Mouse (Mus musculus): ENCODE data around the gene Adap1.

Adap1 gene

DNA sequence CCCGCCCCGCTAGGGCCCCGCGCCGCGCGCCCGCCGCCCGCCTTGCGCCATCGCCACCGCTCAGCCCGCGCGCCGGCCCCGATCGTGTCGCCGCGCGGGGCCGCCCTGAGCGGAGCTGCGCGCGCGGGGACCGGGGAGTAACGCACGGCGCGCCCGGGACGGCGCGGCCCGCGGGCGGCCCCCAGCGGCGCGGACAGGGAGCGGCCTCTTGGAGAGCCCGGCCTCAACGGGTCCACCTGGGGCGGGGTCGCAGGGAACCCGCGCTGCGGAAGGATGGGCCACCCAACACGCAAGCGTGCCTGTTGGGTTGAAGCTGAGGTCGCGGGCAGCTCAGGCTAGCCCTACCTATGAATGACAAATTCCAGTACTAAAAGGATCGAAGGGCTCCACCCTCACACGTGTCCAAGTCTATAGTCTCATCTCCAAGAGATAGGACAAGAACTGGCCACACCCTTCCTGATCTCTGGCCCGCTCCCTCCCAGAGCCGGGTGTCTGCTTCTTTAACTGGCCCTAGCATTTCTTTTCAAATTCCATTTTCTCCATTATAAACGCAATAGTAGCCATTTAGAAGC lies at the start of gene Adap1:
Gene Adap1 (minus strand): TSS at position 228 of the 572 bp plus-strand sequence.
- in situ Hi-C loops (cut with MboI; ENCODE audit: low sequenced_read_pairs) = no loop called here

DNA sequence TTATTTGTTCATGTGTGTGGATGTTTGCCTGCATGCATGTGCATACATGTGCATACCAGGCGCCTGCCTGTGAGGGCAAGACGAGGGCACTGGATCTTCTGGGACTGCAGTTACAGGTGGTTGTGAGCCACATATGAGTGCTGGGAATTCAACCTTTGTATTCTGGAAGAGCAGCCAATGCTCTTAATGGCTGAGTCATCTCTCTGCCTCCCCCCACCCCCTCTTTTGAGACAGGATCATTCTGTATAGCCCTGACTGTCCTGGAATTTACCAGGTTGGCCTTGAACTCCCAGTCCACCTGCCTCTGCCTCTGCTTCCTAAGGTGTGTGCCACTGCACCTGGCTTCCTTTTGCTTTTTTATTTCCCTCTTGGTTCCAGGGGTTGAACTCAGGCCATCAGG lies 49.4 kb upstream of the Adap1 start:
- in situ Hi-C loops (cut with MboI; ENCODE audit: low sequenced_read_pairs) = loop anchor here (25.0 kb wide), 1 partner anchor 287 kb away; no protein-coding TSS in a partner anchor

GRCm38 (mm10) chr5:139373889-139374444 lies 48.5 kb upstream of the Adap1 start:
- in situ Hi-C loops (cut with MboI; ENCODE audit: low sequenced_read_pairs) = loop anchor here (25.0 kb wide), 1 partner anchor 288 kb away; no protein-coding TSS in a partner anchor

DNA sequence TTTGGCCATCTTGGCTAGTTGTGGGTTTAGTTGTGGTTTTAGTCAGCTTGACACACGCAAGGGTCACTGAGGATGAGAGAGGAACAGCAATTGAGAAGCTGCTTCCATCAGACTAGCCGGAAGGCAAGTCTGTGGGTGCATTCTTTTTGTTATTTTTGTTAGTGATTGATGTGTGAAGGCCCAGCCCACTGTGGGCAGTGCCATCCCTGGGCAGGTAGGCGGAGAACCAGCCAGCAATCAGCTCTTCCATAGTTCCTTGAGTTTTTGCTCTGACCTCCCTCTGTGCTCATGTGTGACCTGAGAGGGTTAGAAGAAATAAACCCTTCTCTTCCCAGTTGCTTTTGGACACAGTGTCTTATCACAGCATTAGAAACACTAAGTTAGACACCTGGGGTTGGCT lies 47.7 kb upstream of the Adap1 start:
- in situ Hi-C loops (cut with MboI; ENCODE audit: low sequenced_read_pairs) = loop anchor here (25.0 kb wide), 1 partner anchor 289 kb away; no protein-coding TSS in a partner anchor

DNA sequence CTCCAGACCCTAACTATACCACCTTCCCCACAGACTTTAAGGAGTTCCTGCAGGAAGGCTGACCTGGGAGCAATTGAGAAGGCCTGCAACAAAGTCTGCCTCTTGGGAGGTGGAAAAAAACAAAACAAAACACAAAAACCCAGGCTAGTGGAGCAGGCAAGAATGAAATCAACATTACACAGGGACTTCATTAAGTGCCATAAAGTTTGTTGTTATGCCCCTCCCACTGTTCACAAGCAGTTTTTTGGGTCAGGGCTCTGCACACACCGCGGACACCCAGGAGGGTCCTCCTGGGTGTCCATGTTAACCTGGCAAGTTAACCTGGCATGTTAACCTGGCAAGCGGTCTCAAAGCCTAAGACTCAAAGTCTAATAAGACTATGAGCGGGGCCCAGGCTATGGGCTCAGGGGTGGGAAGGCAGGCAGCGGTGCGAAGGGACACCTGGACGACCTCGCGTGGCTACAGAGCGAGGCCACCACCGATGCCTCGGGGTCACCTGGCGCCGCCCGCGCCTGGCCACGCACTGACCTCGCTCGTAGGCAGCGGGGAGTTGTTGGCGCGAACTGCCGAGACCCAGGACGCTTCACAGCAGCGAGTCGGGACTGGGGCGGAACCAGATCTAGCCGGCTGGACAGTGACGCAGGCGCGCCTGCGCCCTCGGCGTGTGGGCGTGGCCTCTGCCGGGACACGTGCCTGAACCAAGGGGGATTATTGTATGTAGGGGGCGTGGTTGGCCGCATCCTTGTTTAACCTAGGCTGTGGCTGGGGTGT lies 46.4 kb upstream of the Adap1 start:
- in situ Hi-C loops (cut with MboI; ENCODE audit: low sequenced_read_pairs) = loop anchor here (25.0 kb wide), 1 partner anchor 290 kb away; no protein-coding TSS in a partner anchor

GRCm38 (mm10) chr5:139371118-139371517 lies 45.7 kb upstream of the Adap1 start:
- in situ Hi-C loops (cut with MboI; ENCODE audit: low sequenced_read_pairs) = loop anchor here (25.0 kb wide), 1 partner anchor 291 kb away; no protein-coding TSS in a partner anchor

GRCm38 (mm10) chr5:139370336-139370735 lies 44.9 kb upstream of the Adap1 start:
- in situ Hi-C loops (cut with MboI; ENCODE audit: low sequenced_read_pairs) = loop anchor here (25.0 kb wide), 1 partner anchor 292 kb away; no protein-coding TSS in a partner anchor

DNA sequence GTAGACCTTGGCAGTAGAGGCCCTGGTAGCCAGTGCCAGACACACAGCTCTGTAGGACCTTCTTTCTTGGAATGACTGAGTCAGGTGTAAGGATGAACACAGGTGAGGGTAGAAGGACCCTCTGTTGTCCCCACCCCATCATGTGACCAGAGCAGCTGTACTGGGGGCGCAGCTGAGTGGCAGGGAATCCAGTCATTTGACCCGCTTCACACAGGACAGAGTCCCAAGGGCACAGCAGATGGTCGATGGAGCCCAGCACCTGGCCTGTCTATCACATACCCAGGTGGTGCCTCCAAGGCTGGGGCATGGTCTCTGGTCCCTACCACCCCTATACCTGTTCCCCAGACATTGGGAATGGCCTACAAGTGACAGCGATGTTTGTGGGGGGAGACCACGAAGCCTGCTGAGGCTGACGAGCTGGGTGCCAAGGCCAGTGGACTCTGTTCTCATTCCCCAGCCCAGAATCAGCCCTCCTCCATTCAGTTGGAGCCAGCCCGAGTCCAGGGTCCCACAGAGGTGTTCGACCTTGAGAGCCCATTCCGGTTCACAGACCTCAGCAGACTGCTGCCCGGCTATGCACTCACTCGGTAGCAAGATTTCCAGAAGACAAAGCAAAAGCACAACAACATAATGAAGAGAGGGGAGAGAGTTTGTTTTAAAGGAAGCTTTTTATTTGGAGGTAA lies 43.4 kb upstream of the Adap1 start:
- in situ Hi-C loops (cut with MboI; ENCODE audit: low sequenced_read_pairs) = loop anchor here (10.0 to 25.0 kb wide), 2 partner anchors 136 to 294 kb away; no protein-coding TSS in a partner anchor

DNA sequence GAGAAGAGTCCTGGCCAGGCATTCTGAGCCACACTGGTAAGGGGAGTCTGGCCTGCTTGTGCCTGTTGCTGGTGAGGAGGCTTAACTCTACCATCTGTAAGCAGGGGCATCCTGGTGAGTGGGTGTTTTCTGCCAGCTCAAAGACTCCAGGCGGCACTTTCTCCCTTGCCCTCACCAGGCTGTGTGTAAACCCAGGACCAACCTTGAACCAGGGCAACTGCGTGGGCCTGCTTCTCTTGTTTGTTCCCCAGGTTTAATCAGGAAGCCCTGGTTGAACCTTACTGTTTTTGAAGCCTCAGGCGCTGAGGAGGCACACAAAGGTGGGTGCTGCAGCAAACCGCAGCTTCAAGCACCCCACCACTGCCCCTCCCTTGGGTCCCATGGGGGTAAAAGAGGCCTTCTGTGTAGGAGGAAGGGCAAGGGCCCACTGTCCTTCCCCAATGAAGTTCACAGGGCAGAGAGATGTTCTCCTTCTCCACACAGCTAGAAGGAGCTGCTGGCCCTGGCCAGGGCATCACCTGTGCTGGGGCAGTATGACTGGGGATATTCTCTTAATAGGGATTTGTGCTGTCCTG lies 42.5 kb upstream of the Adap1 start:
- in situ Hi-C loops (cut with MboI; ENCODE audit: low sequenced_read_pairs) = loop anchor here (10.0 to 25.0 kb wide), 2 partner anchors 137 to 294 kb away; no protein-coding TSS in a partner anchor

- in situ Hi-C loops (cut with MboI; ENCODE audit: low sequenced_read_pairs) = loop anchor here (10.0 to 25.0 kb wide), 2 partner anchors 138 to 296 kb away; no protein-coding TSS in a partner anchor
Measured at GRCm38 (mm10) chr5:139366484-139366883, 41.1 kb upstream of the Adap1 start.

GRCm38 (mm10) chr5:139365827-139366226 lies 40.4 kb upstream of the Adap1 start:
- in situ Hi-C loops (cut with MboI; ENCODE audit: low sequenced_read_pairs) = loop anchor here (10.0 to 25.0 kb wide), 2 partner anchors 139 to 296 kb away; no protein-coding TSS in a partner anchor

- in situ Hi-C loops (cut with MboI; ENCODE audit: low sequenced_read_pairs) = loop anchor here (10.0 to 25.0 kb wide), 2 partner anchors 140 to 297 kb away; no protein-coding TSS in a partner anchor
Measured at GRCm38 (mm10) chr5:139364911-139365571, 39.6 kb upstream of the Adap1 start.

DNA sequence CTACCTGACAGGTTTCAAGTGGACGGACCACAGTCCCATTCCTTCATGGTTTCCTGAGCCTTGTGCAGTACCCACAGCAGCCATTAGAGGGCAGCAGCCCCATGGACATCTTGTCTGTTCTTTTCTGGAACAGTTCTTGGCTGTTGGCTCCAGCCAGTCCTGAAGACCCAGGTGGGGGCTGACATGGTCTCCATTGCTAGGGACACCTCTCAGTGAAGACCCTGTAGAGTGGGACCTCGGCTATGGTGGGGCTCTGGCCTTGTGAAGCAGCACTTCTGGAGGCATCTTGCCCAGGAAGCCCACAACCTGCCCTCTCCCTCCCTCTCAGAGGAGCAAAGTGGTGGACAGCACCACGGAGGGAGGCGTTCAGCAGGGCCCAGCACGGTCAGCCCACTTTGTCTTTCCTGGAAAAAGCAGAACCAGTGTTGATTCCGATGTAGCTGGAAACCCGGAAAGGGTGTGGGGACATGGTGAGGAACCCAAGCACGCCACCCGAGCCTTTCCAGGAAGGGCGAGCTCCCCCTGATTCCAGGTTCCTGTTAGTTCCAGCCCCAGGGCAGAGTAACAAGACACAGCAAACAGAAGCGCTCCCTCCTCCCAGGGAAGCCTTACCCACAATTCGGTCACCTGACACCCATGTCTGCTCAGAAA lies 39.0 kb upstream of the Adap1 start:
- in situ Hi-C loops (cut with MboI; ENCODE audit: low sequenced_read_pairs) = loop anchor here (10.0 to 25.0 kb wide), 2 partner anchors 140 to 298 kb away; no protein-coding TSS in a partner anchor

- in situ Hi-C loops (cut with MboI; ENCODE audit: low sequenced_read_pairs) = loop anchor here (10.0 to 25.0 kb wide), 2 partner anchors 141 to 298 kb away; no protein-coding TSS in a partner anchor
Measured at GRCm38 (mm10) chr5:139363858-139364257, 38.4 kb upstream of the Adap1 start.

GRCm38 (mm10) chr5:139359244-139359643 lies 33.8 kb upstream of the Adap1 start:
- in situ Hi-C loops (cut with MboI; ENCODE audit: low sequenced_read_pairs) = loop anchor here (25.0 kb wide), 1 partner anchor 303 kb away; no protein-coding TSS in a partner anchor

GRCm38 (mm10) chr5:139358653-139359052 lies 33.2 kb upstream of the Adap1 start:
- in situ Hi-C loops (cut with MboI; ENCODE audit: low sequenced_read_pairs) = loop anchor here (25.0 kb wide), 1 partner anchor 304 kb away; no protein-coding TSS in a partner anchor

GRCm38 (mm10) chr5:139355235-139355772 lies 29.9 kb upstream of the Adap1 start:
- in situ Hi-C loops (cut with MboI; ENCODE audit: low sequenced_read_pairs) = loop anchor here (25.0 kb wide), 1 partner anchor 307 kb away; no protein-coding TSS in a partner anchor

GRCm38 (mm10) chr5:139353946-139354345 lies 28.5 kb upstream of the Adap1 start:
- in situ Hi-C loops (cut with MboI; ENCODE audit: low sequenced_read_pairs) = loop anchor here (25.0 kb wide), 1 partner anchor 308 kb away; no protein-coding TSS in a partner anchor
